11 mouse cellular contexts compared by ENCODE assay signal in genomic region chr14:31432424-31432823, GRCm38 (mm10). TPM values are rescaled to one million over a fixed set of nuclear protein-coding genes. Genes with fewer than 3 reads are reported as not detected.
A peak's percentile ranks its signal among the peaks of the same experiment; 100 is the strongest.
DNase-seq lines count a peak whose midpoint lies in the region; ATAC-seq lines count a peak whose summit lies in the region.
"Had no signal": no experiment of that assay in that cellular context is flagged by ENCODE, and none has a peak within 500 bp of the region (broad histone marks: within the 10 kb centered on the region; RNA-seq: fewer than 3 reads in every experiment).

No protein-coding gene starts in this region.

- peaks cover 7% of the 10 kb centered on the region; the same call in 1 of the 2 replicates for H3K27me3 ChIP-seq in kidney, embryonic 16.5 days (ENCODE audit: insufficient read depth, low read length)
- peaks cover 45% of the 10 kb centered on the region for H3K27me3 ChIP-seq in liver, embryonic 15.5 days

- H3K9ac ChIP-seq in kidney, embryonic 16.5 days (replicated peaks; ENCODE audit: low read length): no peak overlapping the region
- H3K9ac ChIP-seq in liver, embryonic 15.5 days: no peak overlapping the region

- no peak overlapping the region for H3K4me3 ChIP-seq in kidney, embryonic 16.5 days (ENCODE audit: low read length)
- H3K4me3 ChIP-seq in liver, embryonic 15.5 days (replicated peaks): peak overlapping the region; percentile 29
- H3K4me3 ChIP-seq: hindbrain, embryonic 10.5 days had no signal

- no peak for ATAC-seq in kidney, embryonic 16.5 days (ENCODE audit: low FRiP score, low TSS enrichment)
- no peak for ATAC-seq in liver, embryonic 15.5 days (ENCODE audit: insufficient read depth)

- H3K4me2 ChIP-seq in kidney, embryonic 16.5 days (replicated peaks; ENCODE audit: low read depth, low read length): peak overlapping the region; percentile 33
- peak overlapping the region; percentile 77 for H3K4me2 ChIP-seq in liver, embryonic 15.5 days

- no peaks in the 10 kb centered on the region for H3K9me3 ChIP-seq in kidney, embryonic 16.5 days (ENCODE audit: low read length)
- H3K9me3 ChIP-seq in liver, embryonic 15.5 days (replicated peaks): no peaks in the 10 kb centered on the region
- H3K9me3 ChIP-seq: hindbrain, embryonic 10.5 days had no signal

- H3K27ac ChIP-seq in kidney, embryonic 16.5 days (ENCODE audit: low read length): peak overlapping the region; percentile 61; the same call in 1 of the 2 replicates
- peak overlapping the region; percentile 65 for H3K27ac ChIP-seq in liver, embryonic 15.5 days (replicated peaks)

- 25% methylated on average over 4 of the region's 4 CpGs for WGBS in kidney, embryonic 16.5 days
- 13% methylated on average over 4 of the region's 4 CpGs for WGBS in liver, embryonic 15.5 days (ENCODE audit: insufficient replicate concordance)

- peaks cover 57% of the 10 kb centered on the region for H3K4me1 ChIP-seq in kidney, embryonic 16.5 days (ENCODE audit: insufficient read depth, low read length)
- H3K4me1 ChIP-seq in liver, embryonic 15.5 days (replicated peaks): peaks cover 66% of the 10 kb centered on the region

- no peaks in the 10 kb centered on the region for H3K36me3 ChIP-seq in kidney, embryonic 16.5 days (ENCODE audit: insufficient read depth, low read length)
- H3K36me3 ChIP-seq in liver, embryonic 15.5 days (replicated peaks): no peaks in the 10 kb centered on the region; the same call in 1 of the 2 replicates
- H3K36me3 ChIP-seq: hindbrain, embryonic 10.5 days had no signal

- DNase-seq in cerebellum, adult 9-11 months: peak; percentile 56
- DNase-seq in cerebellum, adult 8-10 months: no peak
- no peak for DNase-seq in kidney, adult 18-20 months
- peak; percentile 55 for DNase-seq in brain, adult 2 months (ENCODE audit: low read depth, low spot score)
- DNase-seq in gastrocnemius, adult 18-20 months (ENCODE audit: low spot score): no peak
- no peak for DNase-seq in embryo, embryonic 9.5 days (ENCODE audit: extremely low spot score)
- DNase-seq: adrenal gland, adult 8-10 months; left cerebral cortex, postnatal 4 days had no signal

RNA-seq across cellular contexts. Expression of gene Sh3bp5, which starts 3.5 kb away (rescaled TPM):
- 34.1 and 39.0 TPM in 2 replicates for polyA plus RNA-seq in kidney, embryonic 16.5 days (2015; fragmentation: Nextera tagmentation; extraction: Ambion mirVana)
- 16.9 and 21.5 TPM in 2 replicates for polyA plus RNA-seq in liver, embryonic 15.5 days (2015; fragmentation: Nextera tagmentation; extraction: Ambion mirVana)
- total RNA-seq in gastrocnemius, adult 18-20 months (2021): 10 to 100 TPM; 53.6 to 65.7 TPM

Comparison
In these comparisons a context has a peak if more than half of its experiments do, and no peak if none do; other contexts are left out.
1. DNase-seq: peak in cerebellum, adult 9-11 months (single experiment) and brain, adult 2 months (single experiment); none in cerebellum, adult 8-10 months (single experiment), kidney, adult 18-20 months (single experiment), gastrocnemius, adult 18-20 months (single experiment) and embryo, embryonic 9.5 days (single experiment).